Mouse (Mus musculus): ENCODE data around the gene Nes.

Gene Nes

GRCm38 (mm10) chr3:88022322-88023191 lies 51.7 kb downstream of the Nes start:
- DNase-seq (ENCODE audit: low spot score in 2 of 2), result peak; percentile 65 to 68

- no peak for DNase-seq (ENCODE audit: low spot score in 2 of 2)
Measured at GRCm38 (mm10) chr3:88023192-88024074, 52.6 kb downstream of the Nes start.

- no peak for DNase-seq (ENCODE audit: low spot score in 2 of 2)
Measured at GRCm38 (mm10) chr3:88026823-88027222, 55.9 kb downstream of the Nes start.

- no peak for DNase-seq (ENCODE audit: low spot score in 2 of 2)
Measured at GRCm38 (mm10) chr3:88027434-88028186, 56.7 kb downstream of the Nes start, which contains the start of gene Hapln2. TSS of gene Hapln2 (minus strand) at chr3:88027583.

Measured in frontal cortex, postnatal 36 days (tissue).